Mouse (Mus musculus): ENCODE results near the gene Zdhhc8.

GRCm38 (mm10) chr16:18252736-18253135 lies 17.8 kb upstream of the Zdhhc8 start:
- no peak for TF ChIP-seq CTCF (IDR thresholded peaks at IDR 0.05; ENCODE audit: low read depth, low read length)
- TF ChIP-seq POLR2A (IDR thresholded peaks at IDR 0.05; ENCODE audit: borderline replicate concordance, low read depth, low read length), result no peak
